Mouse (Mus musculus): ENCODE measurements at regions not wholly inside any gene's neighbourhood (a gene's known extent, or its start where the extent isn't known, plus 50 kb on each side); places are given as distances from the start of the nearest gene placed in this dataset.

- TF ChIP-seq CTCF (IDR thresholded peaks at IDR 0.05) = no peak
- Histone ChIP-seq H3K27ac (no peak overlapping the region), H3K4me3 (no peak overlapping the region)
- intact Hi-C loops (cut with DNase I) = no loop called here
- DNase-seq (ENCODE audit: extremely low spot score in 1 of 2, low spot score in 2 of 2) = no peak
These were observed 82.1 kb downstream of the Snx18 start for GRCm38 (mm10) chr13:113536306-113536705.

GRCm38 (mm10) chr13:113534664-113535455 is 83.5 kb downstream of the Snx18 start:
- TF ChIP-seq CTCF (IDR thresholded peaks at IDR 0.05) = no peak
- intact Hi-C loops (cut with DNase I) = no loop called here
- H3K4me3 ChIP-seq = no peak overlapping the region
- no peak overlapping the region for H3K27ac ChIP-seq
- DNase-seq (ENCODE audit: extremely low spot score in 1 of 2, low spot score in 2 of 2) = no peak

GRCm38 (mm10) chr13:113533884-113534445 is 84.4 kb downstream of the Snx18 start:
- Histone ChIP-seq H3K27ac (no peak overlapping the region), H3K4me3 (no peak overlapping the region)
- no peak for DNase-seq (ENCODE audit: extremely low spot score in 1 of 2, low spot score in 2 of 2)
- TF ChIP-seq CTCF (IDR thresholded peaks at IDR 0.05) = no peak
- intact Hi-C loops (cut with DNase I) = no loop called here

- intact Hi-C loops (cut with DNase I) = no loop called here
- H3K27ac ChIP-seq = no peak overlapping the region
- no peak for DNase-seq (ENCODE audit: extremely low spot score in 1 of 2, low spot score in 2 of 2)
- no peak overlapping the region for H3K4me3 ChIP-seq
- no peak for TF ChIP-seq CTCF (IDR thresholded peaks at IDR 0.05)
These were observed 91.4 kb downstream of the Snx18 start for GRCm38 (mm10) chr13:113526997-113527396.

- H3K27ac ChIP-seq = no peak overlapping the region
- intact Hi-C loops (cut with DNase I) = no loop called here
- no peak for TF ChIP-seq CTCF (IDR thresholded peaks at IDR 0.05)
- no peak overlapping the region for H3K4me3 ChIP-seq
- no peak for DNase-seq (ENCODE audit: extremely low spot score in 1 of 2, low spot score in 2 of 2)
These were observed 94.9 kb downstream of the Snx18 start for GRCm38 (mm10) chr13:113523503-113523902.

- intact Hi-C loops (cut with DNase I) = no loop called here
These were observed 100.2 kb downstream of the Snx18 start for GRCm38 (mm10) chr13:113518144-113518543.

GRCm38 (mm10) chr13:113516102-113516501 is 102.3 kb downstream of the Snx18 start:
- DNase-seq (ENCODE audit: extremely low spot score in 1 of 2, low spot score in 2 of 2) = no peak
- no peak overlapping the region for H3K4me3 ChIP-seq
- intact Hi-C loops (cut with DNase I) = no loop called here
- no peak for TF ChIP-seq CTCF (IDR thresholded peaks at IDR 0.05)
- no peak overlapping the region for H3K27ac ChIP-seq

More at GRCm38 (mm10) chr13:113518144-113518543, 100.2 kb downstream of the Snx18 start:
- TF ChIP-seq CTCF (IDR thresholded peaks at IDR 0.05) = no peak
- H3K27ac ChIP-seq = no peak overlapping the region
- no peak for DNase-seq (ENCODE audit: extremely low spot score in 1 of 2, low spot score in 2 of 2)
- H3K4me3 ChIP-seq = no peak overlapping the region

- DNase-seq (ENCODE audit: extremely low spot score in 1 of 2, low spot score in 2 of 2) = peak in 1 of 2 experiments; percentile 27
- H3K4me3 ChIP-seq = no peak overlapping the region
- TF ChIP-seq CTCF (IDR thresholded peaks at IDR 0.05) = peak; percentile 32
- peak overlapping the region; percentile 53 for H3K27ac ChIP-seq
- intact Hi-C loops (cut with DNase I) = loop anchor here (2.0 kb wide), 1 partner anchor 102 kb away; no protein-coding TSS in a partner anchor
These were observed 103.2 kb downstream of the Snx18 start for GRCm38 (mm10) chr13:113515162-113515600.

GRCm38 (mm10) chr13:113509403-113510185 is 108.8 kb downstream of the Snx18 start:
- Histone ChIP-seq H3K27ac (no peak overlapping the region; the same call in 1 of the 2 replicates), H3K4me3 (no peak overlapping the region)
- DNase-seq (ENCODE audit: extremely low spot score in 1 of 2, low spot score in 2 of 2) = peak; percentile 44 to 49
- intact Hi-C loops (cut with DNase I) = no loop called here
- no peak for TF ChIP-seq CTCF (IDR thresholded peaks at IDR 0.05)

- no peak overlapping the region for H3K4me3 ChIP-seq
- no peak for TF ChIP-seq CTCF (IDR thresholded peaks at IDR 0.05)
- DNase-seq (ENCODE audit: extremely low spot score in 1 of 2, low spot score in 2 of 2) = no peak
- intact Hi-C loops (cut with DNase I) = no loop called here
- peak overlapping the region; percentile 36; the same call in 1 of the 2 replicates for H3K27ac ChIP-seq
These were observed 110.1 kb downstream of the Snx18 start for GRCm38 (mm10) chr13:113508124-113508728.

GRCm38 (mm10) chr13:113502528-113502927 is 115.8 kb downstream of the Snx18 start:
- DNase-seq (ENCODE audit: extremely low spot score in 1 of 2, low spot score in 2 of 2) = no peak
- intact Hi-C loops (cut with DNase I) = no loop called here
- Histone ChIP-seq H3K27ac (no peak overlapping the region), H3K4me3 (no peak overlapping the region)
- no peak for TF ChIP-seq CTCF (IDR thresholded peaks at IDR 0.05)

All from left cerebral cortex, adult 2 months (tissue).